Comparison of ENCODE assay signal across 33 mouse cellular contexts in the genomic region with DNA sequence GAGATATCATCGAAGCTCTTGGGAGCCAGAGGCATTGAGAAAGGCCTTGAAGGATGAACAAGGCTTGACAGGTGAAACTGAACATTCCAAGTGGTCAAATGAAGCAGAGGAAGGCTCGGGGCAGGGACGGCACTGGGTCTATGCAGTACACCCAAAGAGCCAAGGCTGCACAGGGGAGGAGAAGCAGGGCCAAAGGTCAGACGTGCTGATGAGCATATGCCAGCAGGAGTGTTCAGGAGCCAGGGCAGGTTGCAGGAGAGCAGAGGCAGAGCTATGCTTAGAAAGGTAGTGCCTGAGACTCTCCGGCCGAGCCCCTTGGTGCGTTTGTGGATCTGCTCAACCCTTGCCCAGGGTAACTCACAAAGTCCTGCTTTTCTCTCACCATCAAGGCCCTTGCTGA. TPM values are rescaled to one million over a fixed set of nuclear protein-coding genes. Genes with fewer than 3 reads are reported as not detected.
"Had no signal": no experiment of that assay in that cellular context is flagged by ENCODE, and none has a peak within 500 bp of the region (broad histone marks: within the 10 kb centered on the region; RNA-seq: fewer than 3 reads in every experiment).

No protein-coding gene starts in this region.

- H3K27me3 ChIP-seq: limb, embryonic 12.5 days; limb, embryonic 13.5 days; limb, embryonic 15.5 days; liver, embryonic 12.5 days; lung, embryonic 15.5 days; midbrain, embryonic 12.5 days; midbrain, embryonic 13.5 days; midbrain, embryonic 15.5 days; neural tube, embryonic 12.5 days had no signal

- DNase-seq: left cerebral cortex, postnatal 4 days; liver; liver, embryonic 13.5 days; liver, postnatal 0 days; lung, adult 18-20 months; lung, adult 2 months; lung, embryonic 14.5 days; lung, postnatal 10 days; lung, postnatal 14 days; lung, postnatal 36 days; lung, postnatal 4 days; midbrain, embryonic 14.5 days had no signal

- H3K36me3 ChIP-seq: limb, embryonic 10.5 days; limb, embryonic 12.5 days; limb, embryonic 13.5 days; limb, embryonic 15.5 days; lung, embryonic 15.5 days; midbrain, embryonic 10.5 days; midbrain, embryonic 12.5 days; midbrain, embryonic 13.5 days; midbrain, embryonic 15.5 days; neural tube, embryonic 12.5 days had no signal

- H3K4me2 ChIP-seq: limb, embryonic 12.5 days; limb, embryonic 13.5 days; limb, embryonic 15.5 days; liver, embryonic 11.5 days; liver, embryonic 12.5 days; liver, embryonic 13.5 days; liver, embryonic 15.5 days; lung, embryonic 14.5 days; lung, embryonic 15.5 days; midbrain, embryonic 11.5 days; midbrain, embryonic 12.5 days; midbrain, embryonic 13.5 days; midbrain, embryonic 15.5 days; neural tube, embryonic 12.5 days had no signal

- H3K4me3 ChIP-seq: limb, embryonic 10.5 days; limb, embryonic 12.5 days; limb, embryonic 13.5 days; limb, embryonic 15.5 days; liver, embryonic 12.5 days; liver, embryonic 13.5 days; liver, embryonic 15.5 days; lung, embryonic 15.5 days; megakaryocyte, embryonic 14.5 days; midbrain, embryonic 10.5 days; midbrain, embryonic 12.5 days; midbrain, embryonic 13.5 days; midbrain, embryonic 15.5 days; myocyte; neural tube, embryonic 12.5 days had no signal

- H3K27ac ChIP-seq: limb, embryonic 10.5 days; limb, embryonic 12.5 days; limb, embryonic 13.5 days; limb, embryonic 15.5 days; liver, embryonic 12.5 days; liver, embryonic 13.5 days; liver, embryonic 14.5 days; liver, embryonic 15.5 days; lung, embryonic 15.5 days; macrophage; midbrain, embryonic 10.5 days; midbrain, embryonic 12.5 days; midbrain, embryonic 13.5 days; midbrain, embryonic 15.5 days; neural tube, embryonic 12.5 days had no signal

- ATAC-seq: liver, embryonic 12.5 days; liver, postnatal 0 days; lung, postnatal 0 days; midbrain, embryonic 13.5 days; midbrain, embryonic 15.5 days; midbrain, embryonic 16.5 days had no signal

- H3K9ac ChIP-seq: limb, embryonic 12.5 days; limb, embryonic 13.5 days; limb, embryonic 15.5 days; liver, embryonic 12.5 days; liver, embryonic 13.5 days; liver, embryonic 14.5 days; liver, embryonic 15.5 days; liver, postnatal 0 days; lung, embryonic 14.5 days; lung, embryonic 15.5 days; midbrain, embryonic 12.5 days; midbrain, embryonic 13.5 days; midbrain, embryonic 15.5 days; neural tube, embryonic 12.5 days had no signal

- H3K9me3 ChIP-seq: limb, embryonic 10.5 days; limb, embryonic 12.5 days; limb, embryonic 13.5 days; limb, embryonic 15.5 days; liver, embryonic 12.5 days; liver, embryonic 13.5 days; liver, embryonic 15.5 days; lung, embryonic 15.5 days; megakaryocyte, embryonic 14.5 days; midbrain, embryonic 10.5 days; midbrain, embryonic 12.5 days; midbrain, embryonic 13.5 days; midbrain, embryonic 15.5 days; neural tube, embryonic 12.5 days had no signal

- H3K4me1 ChIP-seq: midbrain, embryonic 15.5 days had no signal

RNA-seq across cellular contexts. Expression of gene Tmod1, which starts 57.8 kb away (rescaled TPM):
- polyA plus RNA-seq: liver, adult 2 months had no signal
